Mouse (Mus musculus) spleen, adult 2 months (tissue): ENCODE measurements at regions not wholly inside any gene's neighbourhood (a gene's known extent, or its start where the extent isn't known, plus 50 kb on each side); places are given as distances from the start of the nearest gene placed in this dataset.

Source experiments
- CTCF ChIP-seq: fragments of 200-500 bp; IDR thresholded peaks from 2 replicates; pipeline ENCODE4 v1.5.1; 2011; ENCODE audit warnings: mild to moderate bottlenecking, inconsistent platforms; ENCODE audit not compliant: insufficient read depth, insufficient read length, insufficient replicate concordance; ENCODE audit errors: extremely low read depth
- POLR2A ChIP-seq: fragments of 200-500 bp; IDR thresholded peaks from 2 replicates; pipeline ENCODE4 v1.6.1; 2011; ENCODE audit warnings: low read depth, low read length, inconsistent platforms

DNA sequence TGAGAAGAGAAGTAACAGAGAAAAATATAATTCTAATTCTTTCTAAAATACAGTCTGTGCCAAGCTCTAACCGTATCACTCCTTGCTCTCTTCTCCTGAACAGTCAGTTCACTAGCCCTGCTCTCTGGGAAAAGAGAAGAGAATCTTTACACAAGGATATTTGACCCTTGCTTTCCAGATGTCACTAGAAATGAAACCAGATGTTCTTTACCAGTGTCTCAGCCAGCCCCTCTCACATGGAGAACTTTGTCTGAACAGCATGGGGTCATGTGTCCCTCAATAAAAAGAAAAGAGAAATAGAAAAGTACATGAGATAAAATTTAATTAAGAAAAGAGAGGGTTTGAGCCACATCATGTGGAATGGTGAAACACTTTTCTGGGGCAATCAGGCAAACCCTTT, 91.3 kb upstream of the Hddc2 start:
- TF ChIP-seq CTCF: no peak
- TF ChIP-seq POLR2A: no peak
